Mouse (Mus musculus): ENCODE measurements around the gene Rapgef1. TPM values are rescaled to one million over a fixed set of nuclear protein-coding genes. Genes with fewer than 3 reads are reported as not detected.
A peak's percentile ranks its signal among the peaks of the same experiment; 100 is the strongest.

Gene Rapgef1
- total and polyA plus RNA-seq, 3 experiments = 86.5 to 185 (median 170) TPM

- TF ChIP-seq KAT2A (IDR thresholded peaks at IDR 0.05; ENCODE audit: insufficient replicate concordance, low read length) (no peak), MYC (IDR thresholded peaks at IDR 0.05; ENCODE audit: low read depth, low read length) (no peak), IRF4 (IDR thresholded peaks at IDR 0.05; ENCODE audit: low read depth, low read length) (no peak), SIN3A (IDR thresholded peaks at IDR 0.05; ENCODE audit: low read length) (no peak), EP300 (IDR thresholded peaks at IDR 0.05; ENCODE audit: low read length) (no peak), USF1 (IDR thresholded peaks at IDR 0.05; ENCODE audit: low read depth, low read length) (no peak), POLR2A (IDR thresholded peaks at IDR 0.05; ENCODE audit: low read depth, low read length) (no peak), RAD21 (IDR thresholded peaks at IDR 0.05; ENCODE audit: low read depth, low read length) (no peak), JUN (IDR thresholded peaks at IDR 0.05; ENCODE audit: insufficient read depth, low read depth, low read length) (no peak), CTCF (conservative IDR thresholded peaks at IDR 0.05 in 1 of 2, IDR thresholded peaks at IDR 0.05 in 1 of 2; ENCODE audit: low read depth in 2 of 2, low read length in 2 of 2) (no peak), HCFC1 (IDR thresholded peaks at IDR 0.05; ENCODE audit: low read depth, low read length) (no peak), RCOR1 (conservative IDR thresholded peaks at IDR 0.05; ENCODE audit: low read depth, low read length) (no peak), MAZ (IDR thresholded peaks at IDR 0.05; ENCODE audit: low read depth, low read length) (no peak), PAX5 (IDR thresholded peaks at IDR 0.05; ENCODE audit: low read length) (no peak), MEF2A (IDR thresholded peaks at IDR 0.05; ENCODE audit: borderline replicate concordance, low read depth, low read length) (no peak), SMC3 (IDR thresholded peaks at IDR 0.05; ENCODE audit: low read depth, low read length) (no peak), ZNF384 (IDR thresholded peaks at IDR 0.05; ENCODE audit: low read depth, low read length) (no peak), ZMIZ1 (IDR thresholded peaks at IDR 0.05; ENCODE audit: low read depth, low read length) (no peak)
- dilution Hi-C loops (cut with MboI; ENCODE audit: extremely low pct_ligation_motif_present, extremely low pct_unique_long_range_greater_than_20kb, low sequenced_read_pairs) = no loop called here
- Histone ChIP-seq H3K79me2 (replicated peaks; ENCODE audit: control insufficient read depth, extremely low read depth, insufficient read depth, poor library complexity, severe bottlenecking) (peaks cover 79% of the 10 kb centered on the region), H3K9me3 (replicated peaks; ENCODE audit: low read length) (no peaks in the 10 kb centered on the region), H3K9ac (ENCODE audit: insufficient read depth, low read depth) (no peak overlapping the region), H3K27ac (ENCODE audit: insufficient read depth, low read depth) (peak overlapping the region; percentile 97), H3K4me3 (replicated peaks in 1 of 3; ENCODE audit: low read depth in 2 of 3, low read length in 2 of 3, poor library complexity in 1 of 3) (no peak overlapping the region), H3K27me3 (replicated peaks) (no peaks in the 10 kb centered on the region), H3K4me2 (ENCODE audit: insufficient read depth, low read depth, poor library complexity, severe bottlenecking) (no peak overlapping the region), H3K4me1 (ENCODE audit: control insufficient read depth in 1 of 2, insufficient read depth in 2 of 2) (peaks cover 55 to 100% of the 10 kb centered on the region in 2 experiments), H3K36me3 (replicated peaks in 1 of 2; ENCODE audit: control insufficient read depth in 1 of 2, insufficient read depth in 1 of 2, low read length in 1 of 2) (peaks cover 6 to 38% of the 10 kb centered on the region in 2 experiments)
- in situ Hi-C loops (cut with MboI; ENCODE audit: low pct_ligation_motif_present, low pct_unique_long_range_greater_than_20kb, low sequenced_read_pairs) = loop anchor here (5.0 kb wide), 1 partner anchor 47 kb away; no protein-coding TSS in a partner anchor
- no peak for DNase-seq (ENCODE audit: extremely low read depth)
These were observed 55.0 kb downstream of the Rapgef1 start for GRCm38 (mm10) chr2:29674545-29674944.

GRCm38 (mm10) chr2:29675846-29676245 lies 56.3 kb downstream of the Rapgef1 start:
- H3K4me1 ChIP-seq (ENCODE audit: control insufficient read depth in 1 of 2, insufficient read depth in 2 of 2) = peaks cover 56 to 100% of the 10 kb centered on the region in 2 experiments
- no peak for DNase-seq (ENCODE audit: extremely low read depth)
- H3K36me3 ChIP-seq (replicated peaks in 1 of 2; ENCODE audit: control insufficient read depth in 1 of 2, insufficient read depth in 1 of 2, low read length in 1 of 2) = peaks cover 7 to 43% of the 10 kb centered on the region in 2 experiments
- no peak overlapping the region for H3K4me3 ChIP-seq (replicated peaks in 1 of 3; ENCODE audit: low read depth in 2 of 3, low read length in 2 of 3, poor library complexity in 1 of 3)
- H3K9ac ChIP-seq (ENCODE audit: insufficient read depth, low read depth) = no peak overlapping the region
- no peaks in the 10 kb centered on the region for H3K9me3 ChIP-seq (replicated peaks; ENCODE audit: low read length)
- no peak for TF ChIP-seq MEF2A (IDR thresholded peaks at IDR 0.05; ENCODE audit: borderline replicate concordance, low read depth, low read length)
- no peak for TF ChIP-seq KAT2A (IDR thresholded peaks at IDR 0.05; ENCODE audit: insufficient replicate concordance, low read length)
- no peak for TF ChIP-seq NRF1 (IDR thresholded peaks at IDR 0.05; ENCODE audit: low read depth, low read length)
- TF ChIP-seq GABPA (IDR thresholded peaks at IDR 0.05; ENCODE audit: insufficient replicate concordance, low read depth, low read length) = no peak
- TF ChIP-seq CTCF (conservative IDR thresholded peaks at IDR 0.05 in 1 of 2, IDR thresholded peaks at IDR 0.05 in 1 of 2; ENCODE audit: low read depth in 2 of 2, low read length in 2 of 2) = no peak
- no peak for TF ChIP-seq POLR2A (IDR thresholded peaks at IDR 0.05; ENCODE audit: low read depth, low read length)
- TF ChIP-seq MAX (IDR thresholded peaks at IDR 0.05; ENCODE audit: low read length) = no peak
- TF ChIP-seq CHD2 (IDR thresholded peaks at IDR 0.05; ENCODE audit: low read length) = no peak
- TF ChIP-seq HCFC1 (IDR thresholded peaks at IDR 0.05; ENCODE audit: low read depth, low read length) = no peak
- TF ChIP-seq EP300 (IDR thresholded peaks at IDR 0.05; ENCODE audit: low read length) = no peak
- TF ChIP-seq MAFK (IDR thresholded peaks at IDR 0.05; ENCODE audit: insufficient replicate concordance, low read length) = no peak
- no peak for TF ChIP-seq JUND (conservative IDR thresholded peaks at IDR 0.05; ENCODE audit: low read depth, low read length)
- no peak for TF ChIP-seq POLR2AphosphoS2 (IDR thresholded peaks at IDR 0.05; ENCODE audit: low read depth, low read length)
- dilution Hi-C loops (cut with MboI; ENCODE audit: extremely low pct_ligation_motif_present, extremely low pct_unique_long_range_greater_than_20kb, low sequenced_read_pairs) (no loop called here), in situ Hi-C loops (cut with MboI; ENCODE audit: low pct_ligation_motif_present, low pct_unique_long_range_greater_than_20kb, low sequenced_read_pairs) (no loop called here)
- H3K27ac ChIP-seq (ENCODE audit: insufficient read depth, low read depth) = no peak overlapping the region
- peaks cover 73% of the 10 kb centered on the region for H3K79me2 ChIP-seq (replicated peaks; ENCODE audit: control insufficient read depth, extremely low read depth, insufficient read depth, poor library complexity, severe bottlenecking)
- H3K27me3 ChIP-seq (replicated peaks) = no peaks in the 10 kb centered on the region
- H3K4me2 ChIP-seq (ENCODE audit: insufficient read depth, low read depth, poor library complexity, severe bottlenecking) = no peak overlapping the region; the same call in 1 of the 2 replicates

Data from CH12.LX (cell line).